Mouse (Mus musculus) granulocyte monocyte progenitor cell, adult 5-6 weeks (primary cell): ENCODE data around the gene Osgin1. TPM values are rescaled to one million over a fixed set of nuclear protein-coding genes. Genes with fewer than 3 reads are reported as not detected.

Source experiments
- total RNA-seq, 2 experiments: library from RNA; stranded (forward) in 1 of 2; stranded (reverse) in 1 of 2; fragments of 200-712, 200-1000 nt in 1 of 2; fragments of >200 nt in 1 of 2; fragmentation: Nextera tagmentation in 1 of 2; gene quantifications; 2 replicates each; pipeline ENCODE4 v1.2.3; 2014 to 2017

Osgin1 gene
- total RNA-seq, 2 experiments from 2014 or later = 0.93 to 4.3 TPM

Other genes with a start within 250 kb of the Osgin1 start
- 128 and 172 TPM in 2 replicates for gene Hsbp1, start 89.6 kb upstream of the Osgin1 start, total RNA-seq (2014; fragmentation: Nextera tagmentation)
- 97.7 and 102 TPM in 2 replicates for gene Hsbp1, start 89.6 kb upstream of the Osgin1 start, total RNA-seq (2017)
- gene Mlycd, start 39.2 kb upstream of the Osgin1 start, total RNA-seq (2014; fragmentation: Nextera tagmentation) = 15.5 and 17.4 TPM in 2 replicates
- 10.4 and 11.1 TPM in 2 replicates for gene Mlycd, start 39.2 kb upstream of the Osgin1 start, total RNA-seq (2017)
- gene Necab2, start 12.6 kb downstream of the Osgin1 start, total RNA-seq (2014; fragmentation: Nextera tagmentation) = not detected in 2 replicates
- gene Necab2, start 12.6 kb downstream of the Osgin1 start, total RNA-seq (2017) = not detected in 2 replicates
- gene Slc38a8, start 67.6 kb downstream of the Osgin1 start, total RNA-seq (2014; fragmentation: Nextera tagmentation) = not detected in 2 replicates
- not detected in 2 replicates for gene Slc38a8, start 67.6 kb downstream of the Osgin1 start, total RNA-seq (2017)
- gene Mbtps1, start 124.6 kb downstream of the Osgin1 start, total RNA-seq (2014; fragmentation: Nextera tagmentation) = 56.5 and 57.3 TPM in 2 replicates
- 44.0 and 46.6 TPM in 2 replicates for gene Mbtps1, start 124.6 kb downstream of the Osgin1 start, total RNA-seq (2017)
- gene Hsdl1, start 141.1 kb downstream of the Osgin1 start, total RNA-seq (2014; fragmentation: Nextera tagmentation) = 23.8 and 29.1 TPM in 2 replicates
- gene Hsdl1, start 141.1 kb downstream of the Osgin1 start, total RNA-seq (2017) = 34.7 and 50.2 TPM in 2 replicates
- not detected in 2 replicates for gene Dnaaf1, start 141.1 kb downstream of the Osgin1 start, total RNA-seq (2014; fragmentation: Nextera tagmentation)
- 0.13 TPM in 1 of 2 replicates, not detected in the other for gene Dnaaf1, start 141.1 kb downstream of the Osgin1 start, total RNA-seq (2017)
- 3.0 and 13.8 TPM in 2 replicates for gene Taf1c, start 171.1 kb downstream of the Osgin1 start, total RNA-seq (2014; fragmentation: Nextera tagmentation)
- 6.8 and 11.0 TPM in 2 replicates for gene Taf1c, start 171.1 kb downstream of the Osgin1 start, total RNA-seq (2017)
- gene Adad2, start 178.6 kb downstream of the Osgin1 start, total RNA-seq (2014; fragmentation: Nextera tagmentation) = not detected in 2 replicates
- not detected in 2 replicates for gene Adad2, start 178.6 kb downstream of the Osgin1 start, total RNA-seq (2017)
- gene Kcng4, start 201.6 kb downstream of the Osgin1 start, total RNA-seq (2014; fragmentation: Nextera tagmentation) = not detected in 2 replicates
- gene Kcng4, start 201.6 kb downstream of the Osgin1 start, total RNA-seq (2017) = not detected in 2 replicates
- not detected in 2 replicates for gene Wfdc1, start 232.2 kb downstream of the Osgin1 start, total RNA-seq (2014; fragmentation: Nextera tagmentation)
- gene Wfdc1, start 232.2 kb downstream of the Osgin1 start, total RNA-seq (2017) = not detected in 2 replicates